Mouse (Mus musculus): ENCODE data around the gene Gm20924. TPM values are rescaled to one million over a fixed set of nuclear protein-coding genes. Genes with fewer than 3 reads are reported as not detected.
"Not testable (repeated sequence)": the region's sequence is repeated elsewhere in the genome, so short reads cannot be mapped to it uniquely, and the experiment has no call there.

Gm20924 gene
- total RNA-seq (2014; rRNA removed) = not detected in 2 replicates
- polyA plus RNA-seq (2015; fragmentation: Nextera tagmentation; extraction: Ambion mirVana) = not detected in 2 replicates

DNA sequence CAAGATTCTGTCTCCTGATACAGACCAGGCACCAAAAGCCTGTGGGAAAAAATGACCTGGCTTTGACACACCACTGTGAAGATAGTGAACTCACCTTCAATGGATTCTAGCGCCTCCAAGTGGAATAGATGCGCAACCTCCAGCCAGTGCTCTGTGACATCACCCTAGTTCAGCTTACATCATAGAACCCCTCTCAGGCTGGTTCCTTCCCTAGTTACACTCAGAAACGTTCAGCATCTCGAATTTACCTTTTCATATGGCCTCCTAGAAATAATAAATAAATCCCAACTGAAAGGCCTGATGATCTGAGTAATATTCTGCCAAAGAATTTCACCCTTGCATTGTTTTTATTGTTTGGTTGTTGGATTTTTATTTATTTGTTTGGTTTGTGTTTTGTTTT, at the start of gene Gm20924:
Gene Gm20924 (minus strand): TSS at position 101 of the 400 bp plus-strand sequence.
- not testable (repeated sequence) for H3K9me3 ChIP-seq (ENCODE audit: low read length); H3K4me3 ChIP-seq (ENCODE audit: low read length); H3K36me3 ChIP-seq (ENCODE audit: insufficient read depth, low read length); ATAC-seq; H3K4me1 ChIP-seq (ENCODE audit: insufficient read depth, low read length); H3K9ac ChIP-seq (replicated peaks; ENCODE audit: low read length); H3K27ac ChIP-seq; H3K27me3 ChIP-seq (ENCODE audit: insufficient read depth, low read length); DNase-seq (ENCODE audit: low spot score); H3K4me2 ChIP-seq (ENCODE audit: low read depth, low read length)
- WGBS = no CpG with 5 or more reads among the region's 4 CpGs

Other genes starting within 250 kb of the Gm20924 start
- not detected in 2 replicates for gene Gm20736, start 170.2 kb upstream of the Gm20924 start, total RNA-seq (2014; rRNA removed)
- not detected in 2 replicates for gene Gm20736, start 170.2 kb upstream of the Gm20924 start, polyA plus RNA-seq (2015; fragmentation: Nextera tagmentation; extraction: Ambion mirVana)

Data from hindbrain, postnatal 0 days (tissue).